18 mouse cellular contexts compared by ENCODE assay signal in genomic region chr16:27884363-27884762, GRCm38 (mm10).
DNase-seq lines count a peak whose midpoint lies in the region; ATAC-seq and TF ChIP-seq lines count a peak whose summit lies in the region.
"Had no signal": no experiment of that assay in that cellular context is flagged by ENCODE, and none has a peak within 500 bp of the region (broad histone marks: within the 10 kb centered on the region; RNA-seq: fewer than 3 reads in every experiment).

No protein-coding gene starts in this region.

- no peaks in the 10 kb centered on the region for H3K9me3 ChIP-seq in hindbrain, embryonic 11.5 days (ENCODE audit: control insufficient read depth, low read length)
- no peaks in the 10 kb centered on the region for H3K9me3 ChIP-seq in hindbrain, embryonic 12.5 days (replicated peaks)
- no peaks in the 10 kb centered on the region for H3K9me3 ChIP-seq in forebrain, embryonic 12.5 days
- no peaks in the 10 kb centered on the region for H3K9me3 ChIP-seq in hindbrain, postnatal 0 days (ENCODE audit: low read length)
- H3K9me3 ChIP-seq: limb, embryonic 12.5 days; liver, embryonic 15.5 days; stomach, embryonic 15.5 days had no signal

- H3K4me2 ChIP-seq in hindbrain, embryonic 11.5 days (replicated peaks; ENCODE audit: low read depth, low read length) = no peak overlapping the region
- no peak overlapping the region for H3K4me2 ChIP-seq in hindbrain, embryonic 12.5 days (replicated peaks)
- H3K4me2 ChIP-seq in forebrain, embryonic 12.5 days = no peak overlapping the region
- H3K4me2 ChIP-seq in hindbrain, postnatal 0 days (ENCODE audit: low read depth, low read length) = no peak overlapping the region
- H3K4me2 ChIP-seq: heart, embryonic 11.5 days; limb, embryonic 12.5 days; liver, embryonic 15.5 days; stomach, embryonic 15.5 days had no signal

- ATAC-seq in hindbrain, embryonic 11.5 days (ENCODE audit: low FRiP score) = peak; percentile 19; the same call in 1 of the 2 replicates
- no peak; the same call in 1 of the 2 replicates for ATAC-seq in hindbrain, embryonic 12.5 days (ENCODE audit: low FRiP score)
- peak; percentile 84 for ATAC-seq in forebrain, embryonic 12.5 days (ENCODE audit: low FRiP score)
- ATAC-seq in hindbrain, postnatal 0 days = peak; percentile 64; the same call in 1 of the 2 replicates

- H3K36me3 ChIP-seq in hindbrain, embryonic 11.5 days (ENCODE audit: control insufficient read depth, insufficient read depth, low read length) = no peaks in the 10 kb centered on the region
- H3K36me3 ChIP-seq in hindbrain, embryonic 12.5 days = no peaks in the 10 kb centered on the region
- no peaks in the 10 kb centered on the region for H3K36me3 ChIP-seq in forebrain, embryonic 12.5 days (replicated peaks)
- no peaks in the 10 kb centered on the region for H3K36me3 ChIP-seq in hindbrain, postnatal 0 days (ENCODE audit: insufficient read depth, low read length)
- no peaks in the 10 kb centered on the region for H3K36me3 ChIP-seq in heart, adult 2 months (ENCODE audit: control insufficient read depth, insufficient read depth, low read length)
- H3K36me3 ChIP-seq: limb, embryonic 12.5 days; liver, embryonic 15.5 days; stomach, embryonic 15.5 days had no signal

- H3K79me2 ChIP-seq in heart, adult 2 months (replicated peaks; ENCODE audit: control insufficient read depth, insufficient read depth, low read length) = no peaks in the 10 kb centered on the region

- intact Hi-C loops in heart, adult 2 months (cut with DNase I) = no loop called here

- no peak for TF ChIP-seq CTCF in brain, embryonic 14.5 days (IDR thresholded peaks at IDR 0.05; ENCODE audit: borderline replicate concordance, extremely low read depth, insufficient read depth, insufficient read length)
- TF ChIP-seq CTCF in hindbrain, postnatal 0 days (IDR thresholded peaks at IDR 0.05; ENCODE audit: low read depth) = no peak
- TF ChIP-seq CTCF in heart, adult 2 months (IDR thresholded peaks at IDR 0.05) = no peak

- H3K4me1 ChIP-seq in hindbrain, embryonic 11.5 days (replicated peaks; ENCODE audit: control insufficient read depth, insufficient read depth, low read length) = no peaks in the 10 kb centered on the region
- H3K4me1 ChIP-seq in hindbrain, embryonic 12.5 days = no peaks in the 10 kb centered on the region
- H3K4me1 ChIP-seq in forebrain, embryonic 12.5 days = 0 out of 2 replicates have a peak, but pooled peaks cover 5% of the 10 kb centered on the region
- H3K4me1 ChIP-seq in hindbrain, postnatal 0 days (ENCODE audit: insufficient read depth, low read length) = no peaks in the 10 kb centered on the region
- H3K4me1 ChIP-seq in heart, adult 2 months (ENCODE audit: control insufficient read depth, insufficient read depth, low read length) = no peaks in the 10 kb centered on the region
- H3K4me1 ChIP-seq: liver, embryonic 15.5 days; stomach, embryonic 15.5 days had no signal

- no peak overlapping the region for H3K4me3 ChIP-seq in hindbrain, embryonic 11.5 days (ENCODE audit: low read depth, low read length)
- no peak overlapping the region for H3K4me3 ChIP-seq in hindbrain, embryonic 12.5 days
- H3K4me3 ChIP-seq in forebrain, embryonic 12.5 days (replicated peaks) = no peak overlapping the region
- H3K4me3 ChIP-seq in hindbrain, postnatal 0 days (ENCODE audit: low read length) = no peak overlapping the region
- H3K4me3 ChIP-seq in heart, adult 2 months = no peak overlapping the region
- H3K4me3 ChIP-seq: limb, embryonic 12.5 days; liver, embryonic 15.5 days; stomach, embryonic 15.5 days had no signal

- DNase-seq in hindbrain, embryonic 11.5 days (ENCODE audit: low spot score) = no peak
- peak; percentile 81 for DNase-seq in brain, embryonic 14.5 days (ENCODE audit: low read depth)
- DNase-seq in hindbrain, postnatal 0 days (ENCODE audit: low spot score) = peak; percentile 44
- DNase-seq in thymus, adult 18-20 months = no peak
- no peak for DNase-seq in heart, adult 2 months
- DNase-seq in layer of hippocampus, adult 11-12 months (ENCODE audit: low spot score) = no peak
- DNase-seq: cerebellum, adult 11-12 months; kidney, adult 18-20 months; kidney, postnatal 25 days; lung, postnatal 14 days; spleen, adult 18-20 months; thymus, postnatal 14 days had no signal

- no peak for TF ChIP-seq POLR2A in brain, embryonic 14.5 days (IDR thresholded peaks at IDR 0.05; ENCODE audit: borderline replicate concordance, extremely low read depth, insufficient read depth, insufficient read length, poor library complexity, severe bottlenecking)
- no peak for TF ChIP-seq POLR2A in heart, adult 2 months (IDR thresholded peaks at IDR 0.05; ENCODE audit: insufficient read depth, low read depth, low read length)

- no peak overlapping the region for H3K27ac ChIP-seq in hindbrain, embryonic 11.5 days (ENCODE audit: low read depth, low read length)
- H3K27ac ChIP-seq in hindbrain, embryonic 12.5 days = no peak overlapping the region
- no peak overlapping the region for H3K27ac ChIP-seq in forebrain, embryonic 12.5 days
- H3K27ac ChIP-seq in hindbrain, postnatal 0 days = no peak overlapping the region
- H3K27ac ChIP-seq in heart, adult 2 months = no peak overlapping the region
- H3K27ac ChIP-seq: limb, embryonic 12.5 days; liver, embryonic 15.5 days; stomach, embryonic 15.5 days had no signal

- H3K9ac ChIP-seq in hindbrain, embryonic 11.5 days (ENCODE audit: low read depth, low read length) = no peak overlapping the region
- no peak overlapping the region for H3K9ac ChIP-seq in hindbrain, embryonic 12.5 days
- H3K9ac ChIP-seq in forebrain, embryonic 12.5 days = no peak overlapping the region
- H3K9ac ChIP-seq in hindbrain, postnatal 0 days (replicated peaks; ENCODE audit: low read length) = no peak overlapping the region
- H3K9ac ChIP-seq in heart, adult 2 months (ENCODE audit: low read depth, low read length) = no peak overlapping the region
- H3K9ac ChIP-seq: limb, embryonic 12.5 days; liver, embryonic 15.5 days; stomach, embryonic 15.5 days had no signal

- H3K27me3 ChIP-seq in hindbrain, embryonic 11.5 days (ENCODE audit: control insufficient read depth, insufficient read depth, low read length) = no peaks in the 10 kb centered on the region
- H3K27me3 ChIP-seq in hindbrain, embryonic 12.5 days = no peaks in the 10 kb centered on the region
- no peaks in the 10 kb centered on the region for H3K27me3 ChIP-seq in forebrain, embryonic 12.5 days
- H3K27me3 ChIP-seq in hindbrain, postnatal 0 days (ENCODE audit: insufficient read depth, low read length) = no peaks in the 10 kb centered on the region
- H3K27me3 ChIP-seq in heart, adult 2 months (ENCODE audit: control insufficient read depth, insufficient read depth, low read length) = no peaks in the 10 kb centered on the region
- H3K27me3 ChIP-seq: limb, embryonic 12.5 days; liver, embryonic 15.5 days; stomach, embryonic 15.5 days had no signal

- 21% methylated on average over 2 of the region's 2 CpGs for WGBS in hindbrain, embryonic 11.5 days
- WGBS in hindbrain, embryonic 12.5 days = 36% methylated on average over 2 of the region's 2 CpGs
- 8% methylated on average over 2 of the region's 2 CpGs for WGBS in forebrain, embryonic 12.5 days
- 21% methylated on average over 2 of the region's 2 CpGs for WGBS in hindbrain, postnatal 0 days
- WGBS in heart, adult 2 months = 43% methylated on average over 2 of the region's 2 CpGs

- TF ChIP-seq EP300 in heart, adult 2 months (IDR thresholded peaks at IDR 0.05; ENCODE audit: insufficient read depth, low read depth, low read length) = no peak

Comparison
In these comparisons a context has a peak if more than half of its experiments do, and no peak if none do; other contexts are left out.
1. DNase-seq: peak in brain, embryonic 14.5 days (single experiment) and hindbrain, postnatal 0 days (single experiment); none in hindbrain, embryonic 11.5 days (single experiment), thymus, adult 18-20 months (0 of 2), heart, adult 2 months (0 of 2) and layer of hippocampus, adult 11-12 months (single experiment).